Mouse (Mus musculus): ENCODE results near the gene Myom1. TPM values are rescaled to one million over a fixed set of nuclear protein-coding genes. Genes with fewer than 3 reads are reported as not detected.
A peak's percentile ranks its signal among the peaks of the same experiment; 100 is the strongest.
"Not testable (repeated sequence)": the region's sequence is repeated elsewhere in the genome, so short reads cannot be mapped to it uniquely, and the experiment has no call there.

Myom1 gene
- 1.8 and 4.0 TPM in 2 replicates for polyA plus RNA-seq (2012; ENCODE audit: insufficient read depth, insufficient read length, missing spikeins)

- Histone ChIP-seq H3K4me3 (ENCODE audit: insufficient read depth, low read length) (peak within 1 kb of the TSS; percentile 67), H3K4me1 (ENCODE audit: control insufficient read depth, insufficient read depth, low read length) (peaks cover 28% of the 10 kb centered on the region), H3K27ac (ENCODE audit: insufficient read depth, low read depth, low read length) (peak within 1 kb of the TSS; percentile 95)
- TF ChIP-seq CTCF (IDR thresholded peaks at IDR 0.05; ENCODE audit: low read depth, low read length) (no peak), POLR2A (IDR thresholded peaks at IDR 0.05; ENCODE audit: borderline replicate concordance, low read depth, low read length) (peak; percentile 58; the same call in 1 of the 2 replicates)
Measured at GRCm38 (mm10) chr17:71002081-71002743, at the start of gene Myom1. Gene Myom1, plus strand, starts transcription at chr17:71002633.

- H3K4me1 ChIP-seq (ENCODE audit: control insufficient read depth, insufficient read depth, low read length) = peaks cover 20% of the 10 kb centered on the region
- not testable (repeated sequence) for H3K4me3 ChIP-seq (ENCODE audit: insufficient read depth, low read length); H3K27ac ChIP-seq (ENCODE audit: insufficient read depth, low read depth, low read length)
Measured at GRCm38 (mm10) chr17:70963546-70963945, 38.9 kb upstream of the Myom1 start.

GRCm38 (mm10) chr17:70965281-70965680, 37.2 kb upstream of the Myom1 start:
- peaks cover 24% of the 10 kb centered on the region for H3K4me1 ChIP-seq (ENCODE audit: control insufficient read depth, insufficient read depth, low read length)

GRCm38 (mm10) chr17:70966126-70966525, 36.3 kb upstream of the Myom1 start:
- TF ChIP-seq POLR2A (IDR thresholded peaks at IDR 0.05; ENCODE audit: borderline replicate concordance, low read depth, low read length) (no peak), CTCF (IDR thresholded peaks at IDR 0.05; ENCODE audit: low read depth, low read length) (no peak)
- peaks cover 24% of the 10 kb centered on the region for H3K4me1 ChIP-seq (ENCODE audit: control insufficient read depth, insufficient read depth, low read length)
- no peak overlapping the region for H3K4me3 ChIP-seq (ENCODE audit: insufficient read depth, low read length)
- peak overlapping the region; percentile 64 for H3K27ac ChIP-seq (ENCODE audit: insufficient read depth, low read depth, low read length)

More at GRCm38 (mm10) chr17:70965281-70965680, 37.2 kb upstream of the Myom1 start:
- TF ChIP-seq POLR2A (IDR thresholded peaks at IDR 0.05; ENCODE audit: borderline replicate concordance, low read depth, low read length) (no peak), CTCF (IDR thresholded peaks at IDR 0.05; ENCODE audit: low read depth, low read length) (no peak)
- Histone ChIP-seq H3K4me3 (ENCODE audit: insufficient read depth, low read length) (no peak overlapping the region), H3K27ac (ENCODE audit: insufficient read depth, low read depth, low read length) (no peak overlapping the region)

GRCm38 (mm10) chr17:70967191-70967590, 35.2 kb upstream of the Myom1 start:
- TF ChIP-seq CTCF (IDR thresholded peaks at IDR 0.05; ENCODE audit: low read depth, low read length) = no peak
- TF ChIP-seq POLR2A (IDR thresholded peaks at IDR 0.05; ENCODE audit: borderline replicate concordance, low read depth, low read length) = no peak
- Histone ChIP-seq H3K27ac (ENCODE audit: insufficient read depth, low read depth, low read length) (no peak overlapping the region), H3K4me1 (ENCODE audit: control insufficient read depth, insufficient read depth, low read length) (peaks cover 24% of the 10 kb centered on the region), H3K4me3 (ENCODE audit: insufficient read depth, low read length) (no peak overlapping the region)

GRCm38 (mm10) chr17:70967646-70968045, 34.8 kb upstream of the Myom1 start:
- H3K4me3 ChIP-seq (ENCODE audit: insufficient read depth, low read length) = no peak overlapping the region
- no peak for TF ChIP-seq POLR2A (IDR thresholded peaks at IDR 0.05; ENCODE audit: borderline replicate concordance, low read depth, low read length)
- no peak for TF ChIP-seq CTCF (IDR thresholded peaks at IDR 0.05; ENCODE audit: low read depth, low read length)
- no peak overlapping the region for H3K27ac ChIP-seq (ENCODE audit: insufficient read depth, low read depth, low read length)
- peaks cover 24% of the 10 kb centered on the region for H3K4me1 ChIP-seq (ENCODE audit: control insufficient read depth, insufficient read depth, low read length)

- Histone ChIP-seq H3K27ac (ENCODE audit: insufficient read depth, low read depth, low read length) (no peak overlapping the region), H3K4me1 (ENCODE audit: control insufficient read depth, insufficient read depth, low read length) (peaks cover 24% of the 10 kb centered on the region), H3K4me3 (ENCODE audit: insufficient read depth, low read length) (no peak overlapping the region)
- no peak for TF ChIP-seq CTCF (IDR thresholded peaks at IDR 0.05; ENCODE audit: low read depth, low read length)
- no peak for TF ChIP-seq POLR2A (IDR thresholded peaks at IDR 0.05; ENCODE audit: borderline replicate concordance, low read depth, low read length)
Measured at GRCm38 (mm10) chr17:70968606-70969191, 33.7 kb upstream of the Myom1 start.

- Histone ChIP-seq H3K27ac (ENCODE audit: insufficient read depth, low read depth, low read length) (no peak overlapping the region), H3K4me1 (ENCODE audit: control insufficient read depth, insufficient read depth, low read length) (peaks cover 19% of the 10 kb centered on the region), H3K4me3 (ENCODE audit: insufficient read depth, low read length) (no peak overlapping the region)
- TF ChIP-seq CTCF (IDR thresholded peaks at IDR 0.05; ENCODE audit: low read depth, low read length) (no peak), POLR2A (IDR thresholded peaks at IDR 0.05; ENCODE audit: borderline replicate concordance, low read depth, low read length) (no peak)
Measured at GRCm38 (mm10) chr17:70971206-70971605, 31.2 kb upstream of the Myom1 start.

GRCm38 (mm10) chr17:70973398-70973797, 29.0 kb upstream of the Myom1 start:
- no peak overlapping the region for H3K27ac ChIP-seq (ENCODE audit: insufficient read depth, low read depth, low read length)
- TF ChIP-seq CTCF (IDR thresholded peaks at IDR 0.05; ENCODE audit: low read depth, low read length) (no peak), POLR2A (IDR thresholded peaks at IDR 0.05; ENCODE audit: borderline replicate concordance, low read depth, low read length) (no peak)

GRCm38 (mm10) chr17:70974065-70974464, 28.4 kb upstream of the Myom1 start:
- H3K27ac ChIP-seq (ENCODE audit: insufficient read depth, low read depth, low read length); H3K4me1 ChIP-seq (ENCODE audit: control insufficient read depth, insufficient read depth, low read length); H3K4me3 ChIP-seq (ENCODE audit: insufficient read depth, low read length): not testable (repeated sequence)

More at GRCm38 (mm10) chr17:70973398-70973797, 29.0 kb upstream of the Myom1 start:
- Histone ChIP-seq H3K4me1 (ENCODE audit: control insufficient read depth, insufficient read depth, low read length) (peaks cover 7% of the 10 kb centered on the region), H3K4me3 (ENCODE audit: insufficient read depth, low read length) (no peak overlapping the region)

Data from bone marrow macrophage, adult 2 months (primary cell).